Mouse (Mus musculus) CH12.LX (cell line): Measurements from ENCODE around the gene Plaur. TPM values are rescaled to one million over a fixed set of nuclear protein-coding genes. Genes with fewer than 3 reads are reported as not detected.
"Not testable (repeated sequence)": the region's sequence is repeated elsewhere in the genome, so short reads cannot be mapped to it uniquely, and the experiment has no call there.

Experiments used
- DNase-seq: peaks from one replicate; pipeline ENCODE4 v3.0.0-alpha.2; 2013; ENCODE audit errors: extremely low read depth
- H3K27ac ChIP-seq: 2 replicates; pipeline ENCODE4 v1.5.1; 2012; ENCODE audit warnings: low read depth, mild to moderate bottlenecking, control low read depth, moderate library complexity; ENCODE audit not compliant: insufficient read depth
- H3K27me3 ChIP-seq: replicated peaks from 2 replicates; pipeline ENCODE3; 2012; ENCODE audit warnings: inconsistent platforms
- H3K36me3 ChIP-seq, 2 experiments: replicated peaks in 1 of 2; 2 replicates each; pipeline versions ENCODE3 to v1.6.1; 2012; ENCODE audit warnings: inconsistent platforms in 1 of 2, low read length in 1 of 2, mild to moderate bottlenecking in 1 of 2, mixed read lengths in 1 of 2, moderate library complexity in 1 of 2; ENCODE audit not compliant: control insufficient read depth in 1 of 2, insufficient read depth in 1 of 2
- H3K4me1 ChIP-seq, 2 experiments: 2 replicates each; pipeline ENCODE4 v1.6.1; 2012; ENCODE audit warnings: inconsistent platforms in 1 of 2, moderate library complexity in 1 of 2; ENCODE audit not compliant: insufficient read depth in 2 of 2, control insufficient read depth in 1 of 2
- H3K4me2 ChIP-seq: 2 replicates; pipeline ENCODE4 v1.6.1; 2012; ENCODE audit warnings: low read depth, mild to moderate bottlenecking, control low read depth; ENCODE audit not compliant: poor library complexity, insufficient read depth, severe bottlenecking
- H3K4me3 ChIP-seq, 3 experiments: fragments of 150-350 bp in 1 of 3; sonication (generic) in 1 of 3; replicated peaks in 1 of 3; 2 replicates each; pipeline versions ENCODE3 to v1.5.1; 2011 to 2012; ENCODE audit warnings: low read depth in 2 of 3, low read length in 2 of 3, mild to moderate bottlenecking in 2 of 3, moderate library complexity in 2 of 3, control low read depth in 1 of 3, improper control_type of control experiment in 1 of 3, inconsistent platforms in 1 of 3, mixed read lengths in 1 of 3; ENCODE audit not compliant: poor library complexity in 1 of 3
- H3K79me2 ChIP-seq: replicated peaks from 2 replicates; pipeline ENCODE4 v1.6.1; 2012; ENCODE audit warnings: mild to moderate bottlenecking, moderate library complexity; ENCODE audit not compliant: control insufficient read depth, poor library complexity, insufficient read depth, severe bottlenecking; ENCODE audit errors: extremely low read depth
- H3K9ac ChIP-seq: 2 replicates; pipeline ENCODE4 v1.6.1; 2012; ENCODE audit warnings: low read depth, mild to moderate bottlenecking, control low read depth, moderate library complexity; ENCODE audit not compliant: insufficient read depth
- H3K9me3 ChIP-seq: replicated peaks from 2 replicates; pipeline ENCODE3; 2012; ENCODE audit warnings: low read length, inconsistent platforms, mixed read lengths
- BHLHE40 ChIP-seq: IDR thresholded peaks from 2 replicates; pipeline ENCODE4 v1.6.1; 2011; ENCODE audit warnings: mild to moderate bottlenecking, low read depth, low read length, improper control_type of control experiment
- CHD2 ChIP-seq: IDR thresholded peaks from 2 replicates; pipeline ENCODE4 v1.6.1; 2011; ENCODE audit warnings: low read length, improper control_type of control experiment
- CTCF ChIP-seq, 2 experiments: IDR thresholded peaks in 1 of 2; conservative IDR thresholded peaks in 1 of 2; 2 replicates each; pipeline ENCODE4 v1.5.1; 2011 to 2012; ENCODE audit warnings: low read depth in 2 of 2, low read length in 2 of 2, improper control_type of control experiment in 1 of 2, inconsistent platforms in 1 of 2, mild to moderate bottlenecking in 1 of 2, moderate library complexity in 1 of 2
- E2F4 ChIP-seq: IDR thresholded peaks from 2 replicates; pipeline ENCODE4 v1.6.1; 2011; ENCODE audit warnings: low read depth, low read length, improper control_type of control experiment; ENCODE audit not compliant: insufficient replicate concordance
- ETS1 ChIP-seq: conservative IDR thresholded peaks from 2 replicates; pipeline ENCODE4 v1.6.1; 2012; ENCODE audit warnings: low read depth, mild to moderate bottlenecking, inconsistent platforms, low read length, improper control_type of control experiment, moderate library complexity
- GABPA ChIP-seq: IDR thresholded peaks from 2 replicates; pipeline ENCODE4 v1.6.1; 2012; ENCODE audit warnings: low read depth, low read length, improper control_type of control experiment, inconsistent platforms; ENCODE audit not compliant: insufficient replicate concordance
- IRF4 ChIP-seq: IDR thresholded peaks from 2 replicates; pipeline ENCODE4 v1.6.1; 2014; ENCODE audit warnings: low read depth, mild to moderate bottlenecking, inconsistent platforms, low read length, improper control_type of control experiment
- JUND ChIP-seq: conservative IDR thresholded peaks from 2 replicates; pipeline ENCODE4 v1.6.1; 2011; ENCODE audit warnings: low read depth, low read length, improper control_type of control experiment
- KAT2A ChIP-seq: IDR thresholded peaks from 2 replicates; pipeline ENCODE4 v1.6.1; 2012; ENCODE audit warnings: low read length, improper control_type of control experiment, inconsistent platforms; ENCODE audit not compliant: insufficient replicate concordance
- MAFK ChIP-seq: IDR thresholded peaks from 2 replicates; pipeline ENCODE4 v1.6.1; 2011; ENCODE audit warnings: low read length, improper control_type of control experiment; ENCODE audit not compliant: insufficient replicate concordance
- MXI1 ChIP-seq: IDR thresholded peaks from 2 replicates; pipeline ENCODE4 v1.6.1; 2011; ENCODE audit warnings: mild to moderate bottlenecking, low read depth, low read length, improper control_type of control experiment
- NRF1 ChIP-seq: IDR thresholded peaks from 2 replicates; pipeline ENCODE4 v1.6.1; 2014; ENCODE audit warnings: low read depth, mild to moderate bottlenecking, inconsistent platforms, low read length, improper control_type of control experiment, moderate library complexity
- PAX5 ChIP-seq: IDR thresholded peaks from 2 replicates; pipeline ENCODE4 v1.6.1; 2012; ENCODE audit warnings: low read length, inconsistent platforms, mixed read lengths
- POLR2A ChIP-seq: IDR thresholded peaks from 2 replicates; pipeline ENCODE4 v1.6.1; 2011; ENCODE audit warnings: low read depth, mild to moderate bottlenecking, improper control_type of control experiment, low read length
- RAD21 ChIP-seq: IDR thresholded peaks from 2 replicates; pipeline ENCODE4 v1.6.1; 2011; ENCODE audit warnings: low read depth, mild to moderate bottlenecking, low read length, improper control_type of control experiment, moderate library complexity
- SIN3A ChIP-seq: IDR thresholded peaks from 2 replicates; pipeline ENCODE4 v1.6.1; 2012; ENCODE audit warnings: low read length, improper control_type of control experiment, inconsistent platforms
- SMC3 ChIP-seq: IDR thresholded peaks from 2 replicates; pipeline ENCODE4 v1.6.1; 2011; ENCODE audit warnings: low read depth, low read length, improper control_type of control experiment
- USF2 ChIP-seq: conservative IDR thresholded peaks from 2 replicates; pipeline ENCODE4 v1.6.1; 2011; ENCODE audit warnings: low read depth, low read length, improper control_type of control experiment
- ZC3H11A ChIP-seq: IDR thresholded peaks from 2 replicates; pipeline ENCODE4 v1.6.1; 2012; ENCODE audit warnings: low read depth, mild to moderate bottlenecking, inconsistent platforms, low read length, improper control_type of control experiment
- ZMIZ1 ChIP-seq: IDR thresholded peaks from 2 replicates; pipeline ENCODE4 v1.6.1; 2012; ENCODE audit warnings: low read depth, mild to moderate bottlenecking, inconsistent platforms, low read length, improper control_type of control experiment
- dilution Hi-C: fragments of 300-500 bp; cut with MboI; formaldehyde crosslinking; loops from 2 replicates; pipeline ENCODE4 v1.14.3; 2020; ENCODE audit warnings: low sequenced_read_pairs; ENCODE audit not compliant: extremely low pct_unique_long_range_greater_than_20kb, extremely low pct_ligation_motif_present
- in situ Hi-C: fragments of 300-500 bp; cut with MboI; formaldehyde crosslinking; loops from 3 replicates; pipeline ENCODE4 v1.14.3; 2019; ENCODE audit warnings: low sequenced_read_pairs, low pct_ligation_motif_present, low pct_unique_long_range_greater_than_20kb, mixed read lengths
- polyA plus RNA-seq: library from polyadenylated mRNA; unstranded; fragments of >175 nt; gene quantifications from 2 replicates; pipeline ENCODE4 v1.2.1, GENCODE M21; 2012; ENCODE audit warnings: low read depth; ENCODE audit not compliant: insufficient read length
- total RNA-seq, 2 experiments: library from RNA; depleted of rRNA; stranded (reverse); fragments of 300-350 nt in 1 of 2; fragments of >200 nt in 1 of 2; gene quantifications; 2 replicates each; pipeline ENCODE4 v1.2.3; 2012 to 2014

Plaur gene
- total and polyA plus RNA-seq, 3 experiments: 0.13 to 0.72 (median 0.26) TPM

DNA sequence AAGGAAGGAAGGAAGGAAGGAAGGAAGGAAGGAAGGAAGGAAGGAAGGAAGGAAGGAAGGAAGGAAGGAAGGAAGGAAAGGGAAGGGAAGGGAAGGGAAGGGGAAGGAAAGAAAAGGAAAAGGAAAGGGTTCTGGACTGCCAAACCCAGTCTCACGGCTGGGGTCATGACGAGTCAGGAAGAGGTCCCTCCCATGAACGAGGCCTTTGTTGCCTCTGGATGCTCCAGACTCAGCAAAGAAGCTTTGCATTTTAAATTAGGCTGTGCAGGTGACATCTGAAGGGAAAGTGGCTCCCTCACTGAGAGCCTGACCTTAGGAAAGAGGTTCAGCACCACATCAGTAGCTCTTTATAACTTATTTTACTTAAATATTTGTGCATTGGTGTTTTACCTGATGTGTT lies 56.8 kb downstream of the Plaur start:
- in situ Hi-C loops: no loop called here

DNA sequence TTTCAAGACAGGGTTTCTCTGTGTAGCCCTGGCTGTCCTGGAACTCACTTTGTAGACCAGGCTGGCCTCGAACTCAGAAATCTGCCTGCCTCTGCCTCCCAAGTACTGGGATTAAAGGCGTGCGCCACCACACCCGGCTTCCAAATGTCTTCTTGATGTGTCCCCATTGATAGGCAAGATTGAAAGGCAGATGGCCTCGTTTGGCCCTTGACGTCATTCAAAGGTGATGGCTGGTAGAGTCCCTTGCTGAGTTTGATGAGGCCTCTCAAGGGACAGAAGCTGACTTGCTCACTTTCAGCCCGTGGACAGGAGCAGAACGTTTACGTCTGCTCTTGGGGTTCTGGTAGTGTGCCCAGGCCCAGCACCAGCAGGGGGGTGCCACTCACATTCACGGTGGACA lies 57.8 kb downstream of the Plaur start:
- H3K27ac ChIP-seq, H3K4me2 ChIP-seq, in situ Hi-C loops, H3K4me3 ChIP-seq, dilution Hi-C loops, DNase-seq, H3K9me3 ChIP-seq, H3K27me3 ChIP-seq, H3K9ac ChIP-seq, H3K79me2 ChIP-seq: not testable (repeated sequence)
- peaks cover 0 to 15% of the 10 kb centered on the region in 2 experiments for H3K36me3 ChIP-seq
- peaks cover 6 to 20% of the 10 kb centered on the region in 2 experiments for H3K4me1 ChIP-seq

More for the DNA sequence above, 56.8 kb downstream of the Plaur start:
- dilution Hi-C loops: no loop called here
- H3K4me2 ChIP-seq: no peak overlapping the region
- no peak for TF ChIP-seq IRF4
- no peak for TF ChIP-seq PAX5
- TF ChIP-seq MXI1: no peak
- TF ChIP-seq NRF1: no peak
- no peak for TF ChIP-seq CHD2
- H3K4me1 ChIP-seq: peaks cover 6 to 17% of the 10 kb centered on the region in 2 experiments
- no peaks in the 10 kb centered on the region for H3K79me2 ChIP-seq
- no peak overlapping the region for H3K9ac ChIP-seq
- no peak overlapping the region for H3K27ac ChIP-seq
- H3K9me3 ChIP-seq: no peaks in the 10 kb centered on the region
- DNase-seq: no peak
- H3K36me3 ChIP-seq: peaks cover 0 to 22% of the 10 kb centered on the region in 2 experiments
- no peak overlapping the region for H3K4me3 ChIP-seq
- no peaks in the 10 kb centered on the region for H3K27me3 ChIP-seq

DNA sequence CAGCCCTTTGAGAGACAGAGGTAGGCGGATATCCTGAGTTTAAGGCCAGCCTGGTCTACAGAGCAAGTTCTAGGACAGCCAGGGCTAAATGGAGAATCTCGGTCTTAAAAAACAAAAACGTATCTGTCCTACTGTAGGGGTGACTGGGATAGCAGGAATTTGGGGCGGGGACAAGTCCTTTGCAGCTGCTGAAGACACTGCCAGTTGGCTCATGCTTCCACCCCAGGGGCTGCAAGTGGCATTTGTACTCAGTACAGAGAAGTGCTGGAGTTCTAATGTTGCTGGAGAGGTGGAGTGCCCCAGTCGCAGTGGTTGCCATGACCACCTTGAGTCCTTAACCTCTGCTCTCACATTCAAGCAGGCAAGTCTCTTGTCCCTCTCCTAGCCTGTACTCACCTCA lies 60.5 kb downstream of the Plaur start:
- Histone ChIP-seq H3K27me3 (no peaks in the 10 kb centered on the region), H3K4me1 (peaks cover 6 to 31% of the 10 kb centered on the region in 2 experiments), H3K27ac (no peak overlapping the region), H3K79me2 (no peaks in the 10 kb centered on the region), H3K9me3 (peaks cover 3% of the 10 kb centered on the region), H3K4me3 (no peak overlapping the region), H3K36me3 (no peaks in the 10 kb centered on the region), H3K4me2 (no peak overlapping the region), H3K9ac (no peak overlapping the region)
- in situ Hi-C loops (no loop called here), dilution Hi-C loops (no loop called here)
- TF ChIP-seq NRF1: no peak
- no peak for TF ChIP-seq MXI1
- TF ChIP-seq ZMIZ1: no peak
- DNase-seq: no peak

DNA sequence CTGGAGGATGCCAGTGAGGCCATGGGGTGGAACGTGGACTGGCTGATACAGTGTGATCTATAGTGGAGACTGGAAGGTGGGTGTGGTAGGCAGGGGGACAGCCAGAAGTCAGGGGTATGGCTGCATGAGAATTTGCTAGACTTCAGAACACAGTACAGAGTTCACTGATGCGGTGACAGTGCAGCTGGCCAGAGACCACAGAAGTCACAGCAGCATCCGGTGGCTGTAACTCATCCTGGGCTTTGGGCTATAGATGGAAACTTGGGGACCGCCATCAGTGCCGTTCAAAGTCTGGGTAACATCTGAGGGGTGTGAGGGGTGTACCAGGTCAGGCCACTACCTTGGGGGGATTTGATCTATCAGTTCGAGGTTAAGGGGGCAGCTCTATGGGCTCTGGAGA lies 61.4 kb downstream of the Plaur start:
- dilution Hi-C loops: no loop called here
- no peak for DNase-seq
- Histone ChIP-seq H3K79me2 (no peaks in the 10 kb centered on the region), H3K4me2 (no peak overlapping the region), H3K27me3 (no peaks in the 10 kb centered on the region), H3K4me3 (no peak overlapping the region), H3K4me1 (peaks cover 3 to 31% of the 10 kb centered on the region in 2 experiments), H3K9me3 (peaks cover 3% of the 10 kb centered on the region), H3K36me3 (no peaks in the 10 kb centered on the region), H3K9ac (no peak overlapping the region), H3K27ac (no peak overlapping the region)
- in situ Hi-C loops: no loop called here
- TF ChIP-seq ZC3H11A (no peak), SMC3 (no peak), E2F4 (no peak), KAT2A (no peak), RAD21 (no peak), JUND (no peak), ETS1 (no peak; the same call in 1 of the 2 replicates), USF2 (no peak), BHLHE40 (0 out of 2 replicates have a peak, but pooled peaks have one; percentile 20), PAX5 (no peak), CTCF (conservative IDR thresholded peaks at IDR 0.05 in 1 of 2, IDR thresholded peaks at IDR 0.05 in 1 of 2; ENCODE audit: low read depth in 2 of 2, low read length in 2 of 2) (no peak), POLR2A (no peak), GABPA (no peak), MAFK (no peak), IRF4 (no peak), SIN3A (no peak), ZMIZ1 (no peak)
